Mouse (Mus musculus) liver, embryonic 14.5 days (tissue): Measurements from ENCODE around the gene Svs1.

Source experiments
- CTCF ChIP-seq: IDR thresholded peaks from 2 replicates; pipeline ENCODE4 v1.5.1; 2016; ENCODE audit warnings: antibody characterized with exemption, low read depth, control low read depth
- EP300 ChIP-seq: IDR thresholded peaks from 2 replicates; pipeline ENCODE4 v1.6.1; 2016; ENCODE audit warnings: antibody characterized with exemption, low read depth

DNA sequence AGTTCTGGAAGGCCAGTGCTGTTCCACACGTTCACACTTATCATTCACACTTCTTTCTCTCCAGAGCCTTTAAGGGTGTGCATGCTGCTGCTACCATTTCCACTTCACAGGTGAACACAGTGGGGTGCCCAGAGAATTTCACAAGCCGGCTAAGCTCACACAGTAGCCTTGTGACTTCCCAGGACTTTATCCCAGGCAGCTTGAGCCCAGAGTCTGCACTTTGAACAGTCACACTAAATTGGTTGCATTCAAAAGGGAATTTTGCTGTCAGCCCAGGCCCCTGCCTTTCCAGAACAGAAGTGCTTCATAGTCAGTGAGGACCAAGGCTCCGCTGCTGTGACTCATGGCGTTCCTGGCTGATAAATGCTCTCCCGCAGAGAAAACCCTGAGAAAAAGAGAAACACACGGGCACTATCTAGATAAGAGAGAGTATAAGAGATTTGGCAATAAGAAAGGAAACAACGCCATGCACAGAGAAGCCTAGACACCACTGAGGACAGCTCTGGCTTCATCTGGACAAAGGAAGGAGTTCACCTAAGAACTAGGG is at the start of gene Svs1:
- no peak for TF ChIP-seq CTCF
- no peak for TF ChIP-seq EP300
